Mouse (Mus musculus) lung, embryonic 15.5 days (tissue): ENCODE measurements around the gene Rbm25. TPM values are rescaled to one million over a fixed set of nuclear protein-coding genes. Genes with fewer than 3 reads are reported as not detected.
"Not testable (repeated sequence)": the region's sequence is repeated elsewhere in the genome, so short reads cannot be mapped to it uniquely, and the experiment has no call there.

Experiments used
- ATAC-seq: fragments of 200-750 bp; cut with Nextera tagmentation; 2 replicates; pipeline ENCODE4 v1.8.0; 2017; ENCODE audit warnings: moderate number of reproducible peaks, borderline replicate concordance; ENCODE audit not compliant: low FRiP score, low TSS enrichment; ENCODE audit errors: extremely low read depth
- H3K27ac ChIP-seq: fragments of 300-500 bp; sonication (generic); 2 replicates; pipeline ENCODE4 v1.5.1; 2015; ENCODE audit warnings: moderate library complexity, mild to moderate bottlenecking, inconsistent platforms
- H3K27me3 ChIP-seq: fragments of 300-500 bp; sonication (generic); 2 replicates; pipeline ENCODE4 v1.6.1; 2015; ENCODE audit warnings: inconsistent platforms
- H3K36me3 ChIP-seq: fragments of 300-500 bp; sonication (generic); 2 replicates; pipeline ENCODE4 v1.6.1; 2015; ENCODE audit warnings: inconsistent platforms
- H3K4me1 ChIP-seq: fragments of 300-500 bp; sonication (generic); 2 replicates; pipeline ENCODE4 v1.6.1; 2015; ENCODE audit warnings: inconsistent platforms
- H3K4me2 ChIP-seq: fragments of 300-500 bp; sonication (generic); 2 replicates; pipeline ENCODE4 v1.6.1; 2015; ENCODE audit warnings: inconsistent platforms, mild to moderate bottlenecking, moderate library complexity
- H3K4me3 ChIP-seq: fragments of 300-500 bp; sonication (generic); 2 replicates; pipeline ENCODE4 v1.5.1; 2015; ENCODE audit warnings: mild to moderate bottlenecking, inconsistent platforms
- H3K9ac ChIP-seq: fragments of 300-500 bp; sonication (generic); 2 replicates; pipeline ENCODE4 v1.6.1; 2015; ENCODE audit warnings: inconsistent platforms
- H3K9me3 ChIP-seq: fragments of 300-500 bp; sonication (generic); 2 replicates; pipeline ENCODE4 v1.6.1; 2016; ENCODE audit warnings: inconsistent platforms
- WGBS: fragments of 180-500 bp; shearing (Covaris S2); methylation state at CpG from one replicate; pipeline ENCODE4 v1.1.7; 2015; 5-methylcytosine and 5-hydroxymethylcytosine counted together
- polyA plus RNA-seq: library from polyadenylated mRNA; unstranded; fragments of >200 nt; fragmentation: Nextera tagmentation; extraction: Ambion mirVana; gene quantifications from 2 replicates; pipeline ENCODE4 v1.2.1, GENCODE M21; 2015

Gene Rbm25
- polyA plus RNA-seq, 1 experiment from 2014 or later: 250 TPM

DNA sequence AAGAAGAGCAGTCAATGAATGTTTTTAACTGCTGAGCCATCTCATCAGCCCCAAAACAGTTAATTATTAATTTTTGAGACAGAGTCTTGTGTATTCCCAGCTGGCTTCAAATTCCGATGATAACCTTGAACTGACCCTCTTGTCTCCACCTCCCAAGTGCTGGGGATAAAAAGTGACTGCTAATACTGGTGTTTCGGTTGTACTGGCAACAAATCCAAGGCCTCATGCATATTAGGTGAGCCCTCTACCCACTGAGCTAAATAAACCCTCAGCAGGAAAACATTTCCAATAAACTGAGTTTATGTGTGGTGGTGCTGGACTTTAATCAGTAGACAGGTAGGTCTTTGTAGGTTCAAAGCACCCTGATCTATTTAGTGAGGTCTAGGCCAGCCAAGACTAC lies 12.1 kb upstream of the Rbm25 start:
- Histone ChIP-seq H3K9me3 (no peaks in the 10 kb centered on the region), H3K36me3 (no peaks in the 10 kb centered on the region), H3K27ac (no peak overlapping the region), H3K4me2 (no peak overlapping the region), H3K4me3 (no peak overlapping the region), H3K27me3 (no peaks in the 10 kb centered on the region), H3K9ac (no peak overlapping the region), H3K4me1 (no peaks in the 10 kb centered on the region)
- ATAC-seq: no peak
- 58% methylated on average over 2 of the region's 2 CpGs for WGBS

DNA sequence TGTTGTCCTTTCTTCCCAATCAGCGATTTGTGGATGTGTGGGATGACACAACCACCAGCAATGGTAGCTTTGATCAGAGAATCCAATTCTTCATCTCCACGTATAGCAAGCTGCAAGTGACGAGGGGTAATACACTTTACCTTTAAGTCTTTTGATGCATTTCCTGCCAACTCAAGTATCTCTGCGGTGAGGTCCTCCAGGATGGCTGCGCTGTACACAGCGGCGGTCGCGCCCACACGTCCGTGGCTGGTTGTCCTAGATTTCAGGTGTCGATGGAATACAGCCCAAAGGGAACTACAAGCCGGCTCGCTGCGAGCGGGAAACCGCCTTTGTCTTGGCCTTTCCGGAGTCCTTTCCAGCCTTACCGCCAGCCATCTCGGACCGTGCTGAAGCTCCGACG lies 10.3 kb upstream of the Rbm25 start:
- not testable (repeated sequence) for H3K9ac ChIP-seq, H3K4me3 ChIP-seq

DNA sequence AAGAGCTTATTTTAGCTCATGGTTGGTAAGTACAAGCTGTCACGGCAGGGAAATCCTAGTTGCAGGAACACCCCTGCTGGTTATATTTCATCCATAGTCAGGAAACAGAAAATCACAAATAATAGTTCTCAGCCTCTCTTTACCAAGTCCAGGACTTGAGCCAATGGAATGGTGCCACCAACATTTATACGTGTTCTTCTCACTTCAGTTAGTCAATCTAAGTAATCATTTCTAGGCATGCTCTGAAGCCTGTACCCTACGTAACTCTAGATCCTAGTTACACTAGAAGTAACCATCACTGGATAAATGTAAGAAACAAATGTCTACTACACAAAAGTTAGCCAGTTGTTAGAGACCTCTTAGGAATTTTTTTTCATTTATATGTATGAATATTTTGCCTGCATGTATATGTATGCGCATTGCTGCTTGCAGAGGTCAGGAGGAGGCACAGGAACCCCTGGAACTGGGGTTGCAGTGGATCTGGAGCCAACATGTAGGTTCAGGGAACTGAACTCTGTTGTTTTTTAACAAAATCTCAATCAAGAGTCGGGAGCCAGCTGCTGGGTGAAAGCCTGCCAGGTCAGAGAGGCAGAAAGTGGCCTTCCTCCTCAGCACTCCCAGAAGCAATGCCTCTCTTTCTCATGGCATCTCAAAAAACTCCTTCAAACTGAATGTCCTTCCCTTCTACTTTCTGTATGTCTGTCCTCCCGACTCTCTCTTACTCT lies 8.8 kb upstream of the Rbm25 start:
- no peaks in the 10 kb centered on the region for H3K27me3 ChIP-seq

More for the DNA sequence above, 10.3 kb upstream of the Rbm25 start:
- H3K4me1 ChIP-seq, H3K27me3 ChIP-seq, H3K36me3 ChIP-seq, ATAC-seq, H3K9me3 ChIP-seq, H3K27ac ChIP-seq: not testable (repeated sequence)
- peak overlapping the region; percentile 26; the same call in 1 of the 2 replicates for H3K4me2 ChIP-seq
- WGBS: 63% methylated on average over 23 of the region's 23 CpGs

DNA sequence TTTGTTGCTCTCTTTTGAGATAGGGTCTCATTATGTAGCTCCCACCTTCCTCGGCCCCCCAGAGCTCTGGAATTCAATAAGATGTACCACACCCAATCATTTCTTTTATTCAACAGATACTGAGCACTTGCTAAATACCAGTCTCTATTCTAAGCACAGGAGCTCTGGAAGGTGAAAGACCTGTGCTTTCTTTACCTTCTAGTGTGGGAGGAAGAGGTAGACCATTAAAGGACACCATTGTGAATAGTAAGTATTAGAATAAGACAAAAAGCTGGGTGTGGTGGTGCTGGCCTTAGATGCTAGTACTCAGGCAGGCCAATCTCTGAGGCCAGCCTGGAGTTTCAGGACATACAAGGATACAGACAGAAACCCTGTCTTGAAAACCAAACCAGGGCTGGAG lies 6.7 kb upstream of the Rbm25 start:
- 80% methylated on average over 1 of the region's 1 CpGs for whole genome bisulfite sequencing
- no peak overlapping the region for H3K4me3 ChIP-seq
- H3K27me3 ChIP-seq: no peaks in the 10 kb centered on the region
- no peak overlapping the region for H3K27ac ChIP-seq
- no peak for ATAC-seq
- no peaks in the 10 kb centered on the region for H3K9me3 ChIP-seq
- no peaks in the 10 kb centered on the region for H3K4me1 ChIP-seq
- no peaks in the 10 kb centered on the region for H3K36me3 ChIP-seq
- no peak overlapping the region for H3K4me2 ChIP-seq
- H3K9ac ChIP-seq: no peak overlapping the region

More for the DNA sequence above, 8.8 kb upstream of the Rbm25 start:
- no peak for ATAC-seq
- Histone ChIP-seq H3K9ac (no peak overlapping the region), H3K36me3 (no peaks in the 10 kb centered on the region), H3K9me3 (no peaks in the 10 kb centered on the region), H3K4me2 (no peak overlapping the region), H3K27ac (no peak overlapping the region), H3K4me1 (no peaks in the 10 kb centered on the region), H3K4me3 (no peak overlapping the region)
- WGBS: 73% methylated on average over 6 of the region's 6 CpGs

DNA sequence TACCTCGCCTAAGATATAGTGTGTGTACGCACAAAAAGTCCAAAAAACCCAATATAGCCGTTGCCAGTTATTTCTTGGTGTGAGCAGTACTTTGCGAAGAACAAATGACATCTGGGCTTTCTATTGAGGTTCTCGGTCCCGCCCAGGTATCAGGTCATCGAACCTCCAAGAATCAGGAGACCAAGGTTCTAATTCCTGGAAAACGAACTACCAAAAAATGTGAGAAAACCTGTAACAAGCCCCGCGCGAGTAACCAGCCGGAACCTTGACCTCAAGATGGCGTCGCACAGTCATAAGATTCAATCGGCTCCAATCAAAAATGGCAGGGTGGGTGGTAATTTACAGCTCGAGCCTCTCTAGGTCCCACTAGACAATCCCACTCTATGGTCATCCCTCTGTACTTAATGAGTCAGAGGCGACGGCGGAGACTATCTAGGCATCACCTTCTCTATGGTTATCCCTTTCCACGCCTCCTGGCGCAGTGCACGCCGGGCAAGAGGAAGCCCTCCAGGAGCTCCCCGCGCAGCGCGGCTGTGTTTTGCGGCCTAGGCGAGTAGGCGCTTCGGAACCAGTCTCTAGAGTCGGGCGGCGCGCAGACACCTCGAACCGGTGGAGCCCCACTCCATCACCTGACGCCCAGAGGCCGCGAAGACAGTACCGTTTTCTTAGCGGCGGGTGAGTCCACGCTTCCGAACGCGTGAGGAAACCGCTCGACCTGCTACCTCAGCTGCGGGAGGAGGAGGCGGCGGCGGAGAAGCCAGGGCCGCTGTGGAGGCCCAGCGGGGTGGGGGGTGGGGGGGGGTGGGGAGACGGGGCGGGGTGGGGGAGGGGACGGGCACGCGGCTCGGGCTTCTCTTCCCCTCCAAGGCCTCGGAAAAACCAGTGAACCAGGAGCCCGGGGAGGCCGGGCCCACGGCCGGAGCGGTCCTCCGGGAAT lies 975 bp downstream of the Rbm25 start:
- Histone ChIP-seq H3K27me3 (no peaks in the 10 kb centered on the region), H3K4me3 (peak overlapping the region; percentile 61), H3K9me3 (no peaks in the 10 kb centered on the region), H3K4me1 (peaks cover 5% of the 10 kb centered on the region; the same call in 1 of the 2 replicates), H3K4me2 (peak overlapping the region; percentile 58), H3K36me3 (peaks cover 12% of the 10 kb centered on the region), H3K9ac (peak overlapping the region; percentile 82), H3K27ac (peak overlapping the region; percentile 93)
- under 1% methylated on average over 56 of the region's 68 CpGs for WGBS
- ATAC-seq: peak; percentile 100

DNA sequence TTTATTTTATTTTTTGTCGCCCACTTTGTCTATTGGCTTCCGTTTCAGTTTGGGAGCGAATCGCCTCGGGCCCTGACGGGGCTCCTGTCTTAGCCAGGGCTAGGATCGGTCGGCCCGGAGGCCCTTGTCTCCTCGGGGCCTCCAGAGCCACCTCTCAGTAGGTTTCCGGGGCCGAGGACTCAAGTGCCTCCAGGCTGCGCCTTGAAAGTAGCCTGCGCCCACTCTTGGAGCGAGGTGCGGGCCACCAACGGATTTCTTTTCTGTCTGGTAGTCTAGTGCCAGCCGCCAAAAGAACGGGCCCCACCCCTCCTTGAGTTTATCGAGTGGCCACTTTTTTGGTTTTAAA lies 1.6 kb downstream of the Rbm25 start:
- peak overlapping the region; percentile 58 for H3K4me2 ChIP-seq
- WGBS: 0% methylated on average over 20 of the region's 20 CpGs

DNA sequence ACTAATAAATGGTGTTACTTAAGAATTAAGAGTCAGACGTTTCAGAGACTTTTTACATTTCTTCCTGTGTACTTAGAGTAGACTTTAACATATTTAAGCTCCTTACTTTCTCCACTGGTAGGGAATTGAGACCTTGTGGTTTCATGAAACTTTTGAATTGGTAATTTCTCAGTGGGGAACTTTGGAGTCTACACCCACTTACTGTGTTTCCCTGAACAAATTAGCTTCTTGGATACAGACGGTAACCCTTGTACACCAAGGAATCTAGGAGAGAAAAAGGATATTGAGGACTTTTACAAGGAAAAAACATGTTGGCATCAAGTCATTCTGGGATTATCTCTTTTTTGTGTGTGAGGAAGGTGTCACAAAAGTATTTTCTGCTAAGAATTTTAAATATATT lies 2.8 kb downstream of the Rbm25 start:
- 35% methylated on average over 2 of the region's 2 CpGs for WGBS
- H3K9me3 ChIP-seq: no peaks in the 10 kb centered on the region
- no peak overlapping the region for H3K9ac ChIP-seq
- H3K27me3 ChIP-seq: no peaks in the 10 kb centered on the region
- ATAC-seq: no peak
- H3K4me2 ChIP-seq: peak overlapping the region; percentile 58
- peak overlapping the region; percentile 61 for H3K4me3 ChIP-seq
- H3K27ac ChIP-seq: no peak overlapping the region
- peaks cover 5% of the 10 kb centered on the region; the same call in 1 of the 2 replicates for H3K4me1 ChIP-seq
- H3K36me3 ChIP-seq: peaks cover 25% of the 10 kb centered on the region

More for the DNA sequence above, 1.6 kb downstream of the Rbm25 start:
- Histone ChIP-seq H3K27me3 (no peaks in the 10 kb centered on the region), H3K27ac (peak overlapping the region; percentile 93), H3K9ac (peak overlapping the region; percentile 82), H3K4me3 (peak overlapping the region; percentile 61), H3K9me3 (no peaks in the 10 kb centered on the region), H3K4me1 (peaks cover 5% of the 10 kb centered on the region; the same call in 1 of the 2 replicates), H3K36me3 (peaks cover 19% of the 10 kb centered on the region)
- peak; percentile 52 for ATAC-seq

DNA sequence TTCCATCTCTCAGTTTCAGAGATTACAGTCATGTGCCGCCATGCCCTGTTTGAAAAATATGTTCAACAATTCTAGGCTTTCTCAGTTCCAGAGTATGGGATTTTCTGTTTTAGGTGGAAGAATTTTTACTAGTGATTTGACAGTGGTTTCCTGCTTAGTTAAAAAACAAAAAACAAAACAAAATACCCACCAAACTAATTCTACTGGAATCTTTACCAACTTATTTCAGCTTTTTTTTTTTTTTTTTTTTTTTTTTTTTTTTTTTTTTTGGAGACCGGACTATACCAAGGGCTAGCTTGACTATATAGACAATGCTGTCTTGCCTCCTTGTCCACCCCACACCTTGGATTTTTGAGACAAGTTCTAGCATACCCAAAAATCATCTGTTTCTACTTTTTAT lies 10.2 kb downstream of the Rbm25 start:
- H3K4me3 ChIP-seq: no peak overlapping the region
- peaks cover 62% of the 10 kb centered on the region for H3K36me3 ChIP-seq
- H3K4me1 ChIP-seq: no peaks in the 10 kb centered on the region
- no peaks in the 10 kb centered on the region for H3K9me3 ChIP-seq
- no peak overlapping the region for H3K4me2 ChIP-seq
- no peak overlapping the region for H3K27ac ChIP-seq
- no peak overlapping the region for H3K9ac ChIP-seq
- no peaks in the 10 kb centered on the region for H3K27me3 ChIP-seq
- WGBS: 87% methylated on average over 2 of the region's 2 CpGs
- no peak for ATAC-seq

DNA sequence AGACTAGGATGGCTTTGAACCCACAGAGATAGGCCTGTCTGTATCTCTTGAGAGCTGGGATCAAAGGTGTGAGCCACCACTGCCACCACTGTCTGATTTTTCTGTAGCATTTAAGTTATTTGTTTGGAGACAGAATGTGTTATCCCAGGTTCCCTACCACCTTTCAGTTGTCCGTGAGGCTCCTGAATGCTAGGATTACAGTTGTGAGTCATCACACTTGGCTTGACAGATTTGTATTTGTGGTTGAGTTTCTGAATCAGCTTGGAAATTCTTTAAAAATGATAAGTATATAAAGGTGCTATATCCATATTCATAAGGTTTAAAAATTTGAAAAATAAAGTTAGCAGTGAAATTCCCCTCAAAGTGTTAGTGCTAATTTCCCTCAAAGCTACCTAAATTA lies 12.1 kb downstream of the Rbm25 start:
- Histone ChIP-seq H3K4me2 (no peak overlapping the region), H3K4me3 (no peak overlapping the region), H3K4me1 (no peaks in the 10 kb centered on the region), H3K27me3 (no peaks in the 10 kb centered on the region), H3K36me3 (peaks cover 57% of the 10 kb centered on the region), H3K27ac (no peak overlapping the region), H3K9me3 (no peaks in the 10 kb centered on the region), H3K9ac (no peak overlapping the region)
- ATAC-seq: no peak
- WGBS: 79% methylated on average over 1 of the region's 1 CpGs

DNA sequence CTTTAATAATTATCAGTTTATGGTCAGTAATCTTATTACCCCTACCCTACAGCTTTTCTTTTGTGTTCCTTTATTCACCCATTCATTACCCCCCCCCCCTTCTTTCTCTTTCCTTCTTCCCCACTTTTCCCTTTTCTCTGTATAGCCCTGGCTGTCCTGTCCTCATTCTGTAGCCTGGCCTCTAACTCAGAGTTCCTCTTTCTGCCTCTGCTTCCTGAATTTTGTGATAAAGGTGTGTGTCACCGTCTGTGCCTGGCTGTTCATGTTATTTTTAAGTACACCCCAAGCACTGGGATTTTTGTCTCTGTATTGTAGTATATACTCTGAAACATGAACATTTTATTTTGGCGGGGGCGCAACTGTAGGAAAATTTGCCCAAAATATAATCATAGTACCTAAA lies 19.3 kb downstream of the Rbm25 start:
- no peak overlapping the region for H3K4me3 ChIP-seq
- no peak overlapping the region for H3K4me2 ChIP-seq
- H3K36me3 ChIP-seq: peaks cover 64% of the 10 kb centered on the region
- H3K27me3 ChIP-seq: no peaks in the 10 kb centered on the region
- no peak overlapping the region for H3K9ac ChIP-seq
- ATAC-seq: no peak
- H3K4me1 ChIP-seq: no peaks in the 10 kb centered on the region
- no peak overlapping the region for H3K27ac ChIP-seq
- WGBS: 94% methylated on average over 3 of the region's 3 CpGs
- H3K9me3 ChIP-seq: no peaks in the 10 kb centered on the region

DNA sequence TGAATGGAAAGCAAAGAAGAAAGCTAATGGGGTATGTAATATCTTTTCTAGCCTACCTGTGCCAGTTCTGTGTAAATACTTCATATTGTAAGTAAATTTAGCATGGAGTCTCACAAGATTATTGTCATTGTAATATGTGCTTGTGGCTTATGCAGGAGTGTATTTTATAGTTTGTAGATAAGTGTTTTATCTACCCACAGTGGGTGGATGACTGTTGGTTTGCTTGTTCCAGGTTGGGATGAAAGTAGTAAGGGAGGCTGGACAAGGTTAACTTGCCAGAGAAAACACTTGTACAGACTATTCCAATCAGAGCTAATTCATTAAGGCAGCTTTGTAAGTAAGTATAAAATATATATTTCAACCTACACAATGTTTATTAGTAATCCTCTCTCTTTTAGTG lies 20.4 kb downstream of the Rbm25 start:
- H3K9ac ChIP-seq: no peak overlapping the region
- peaks cover 63% of the 10 kb centered on the region for H3K36me3 ChIP-seq
- H3K27me3 ChIP-seq: no peaks in the 10 kb centered on the region
- H3K9me3 ChIP-seq: no peaks in the 10 kb centered on the region
- H3K4me1 ChIP-seq: no peaks in the 10 kb centered on the region
- H3K27ac ChIP-seq: no peak overlapping the region
- H3K4me3 ChIP-seq: no peak overlapping the region
- no peak for ATAC-seq
- H3K4me2 ChIP-seq: no peak overlapping the region

DNA sequence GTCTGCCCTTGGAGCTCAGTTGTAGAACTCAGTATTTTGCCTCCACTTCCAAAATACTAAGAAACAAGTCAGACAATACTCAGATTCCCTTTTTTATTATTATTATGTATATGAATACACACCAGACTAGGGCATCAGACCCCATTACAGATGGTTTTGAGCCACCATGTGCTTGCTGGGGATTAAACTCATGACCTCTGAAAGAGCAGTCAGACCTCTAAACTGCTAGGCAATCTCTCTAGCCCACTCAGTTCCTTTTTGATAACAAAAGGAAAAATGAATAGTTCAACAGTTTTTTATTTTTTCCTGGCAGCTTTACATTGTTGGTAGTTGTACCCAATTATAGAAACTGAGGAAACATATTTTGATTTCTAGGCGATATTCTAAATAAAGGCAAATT lies 54.4 kb downstream of the Rbm25 start:
- no peak overlapping the region for H3K4me2 ChIP-seq
- no peaks in the 10 kb centered on the region for H3K27me3 ChIP-seq
- ATAC-seq: no peak
- no peak overlapping the region for H3K9ac ChIP-seq
- peaks cover 16% of the 10 kb centered on the region for H3K36me3 ChIP-seq
- peaks cover 15% of the 10 kb centered on the region for H3K4me1 ChIP-seq
- WGBS: 96% methylated on average over 1 of the region's 1 CpGs
- H3K9me3 ChIP-seq: no peaks in the 10 kb centered on the region
- no peak overlapping the region for H3K4me3 ChIP-seq
- no peak overlapping the region for H3K27ac ChIP-seq
